Mouse (Mus musculus): ENCODE measurements around the gene Glp1r. TPM values are rescaled to one million over a fixed set of nuclear protein-coding genes. Genes with fewer than 3 reads are reported as not detected.

Glp1r gene
- total RNA-seq (2014; fragmentation: Nextera tagmentation) (not detected in 2 replicates), total RNA-seq (2017) (not detected in 2 replicates)

- peak; percentile 69 for ATAC-seq (replicated peaks; ENCODE audit: poor library complexity, severe bottlenecking)
These were observed at the start of gene Glp1r for GRCm38 (mm10) chr17:30901627-30902026. TSS of gene Glp1r (plus strand) at chr17:30901817.

GRCm38 (mm10) chr17:30852345-30852744, 49.3 kb upstream of the Glp1r start:
- no peak for ATAC-seq (replicated peaks; ENCODE audit: poor library complexity, severe bottlenecking)

- no peak for ATAC-seq (replicated peaks; ENCODE audit: poor library complexity, severe bottlenecking)
These were observed 44.3 kb upstream of the Glp1r start for GRCm38 (mm10) chr17:30857347-30857746.

GRCm38 (mm10) chr17:30858586-30859259, 42.9 kb upstream of the Glp1r start:
- no peak for ATAC-seq (replicated peaks; ENCODE audit: poor library complexity, severe bottlenecking)

- no peak for ATAC-seq (replicated peaks; ENCODE audit: poor library complexity, severe bottlenecking)
These were observed 41.5 kb upstream of the Glp1r start for GRCm38 (mm10) chr17:30859989-30860585.

GRCm38 (mm10) chr17:30860606-30861005, 41.0 kb upstream of the Glp1r start:
- ATAC-seq (replicated peaks; ENCODE audit: poor library complexity, severe bottlenecking), result no peak

- ATAC-seq (replicated peaks; ENCODE audit: poor library complexity, severe bottlenecking), result no peak
These were observed 35.3 kb upstream of the Glp1r start for GRCm38 (mm10) chr17:30866281-30866680.

- ATAC-seq (replicated peaks; ENCODE audit: poor library complexity, severe bottlenecking), result no peak
These were observed 34.7 kb upstream of the Glp1r start for GRCm38 (mm10) chr17:30866966-30867365.

GRCm38 (mm10) chr17:30871040-30871439, 30.6 kb upstream of the Glp1r start:
- peak; percentile 44 for ATAC-seq (replicated peaks; ENCODE audit: poor library complexity, severe bottlenecking)

- no peak for ATAC-seq (replicated peaks; ENCODE audit: poor library complexity, severe bottlenecking)
These were observed 27.3 kb upstream of the Glp1r start for GRCm38 (mm10) chr17:30874276-30874675.

- ATAC-seq (replicated peaks; ENCODE audit: poor library complexity, severe bottlenecking), result no peak
These were observed 24.2 kb upstream of the Glp1r start for GRCm38 (mm10) chr17:30877456-30877855.

GRCm38 (mm10) chr17:30878626-30879025, 23.0 kb upstream of the Glp1r start:
- ATAC-seq (replicated peaks; ENCODE audit: poor library complexity, severe bottlenecking), result no peak

- no peak for ATAC-seq (replicated peaks; ENCODE audit: poor library complexity, severe bottlenecking)
These were observed 21.2 kb upstream of the Glp1r start for GRCm38 (mm10) chr17:30880391-30880790.

GRCm38 (mm10) chr17:30881001-30881400, 20.6 kb upstream of the Glp1r start:
- no peak for ATAC-seq (replicated peaks; ENCODE audit: poor library complexity, severe bottlenecking)

- ATAC-seq (replicated peaks; ENCODE audit: poor library complexity, severe bottlenecking), result no peak
These were observed 19.4 kb upstream of the Glp1r start for GRCm38 (mm10) chr17:30882206-30882605.

GRCm38 (mm10) chr17:30883534-30883933, 18.1 kb upstream of the Glp1r start:
- ATAC-seq (replicated peaks; ENCODE audit: poor library complexity, severe bottlenecking), result no peak

GRCm38 (mm10) chr17:30892086-30892485, 9.5 kb upstream of the Glp1r start:
- no peak for ATAC-seq (replicated peaks; ENCODE audit: poor library complexity, severe bottlenecking)

- no peak for ATAC-seq (replicated peaks; ENCODE audit: poor library complexity, severe bottlenecking)
These were observed 8.9 kb upstream of the Glp1r start for GRCm38 (mm10) chr17:30892730-30893129.

- ATAC-seq (replicated peaks; ENCODE audit: poor library complexity, severe bottlenecking), result no peak
These were observed 4.5 kb upstream of the Glp1r start for GRCm38 (mm10) chr17:30897075-30897474.

GRCm38 (mm10) chr17:30904096-30904495, 2.5 kb downstream of the Glp1r start:
- no peak for ATAC-seq (replicated peaks; ENCODE audit: poor library complexity, severe bottlenecking)

- ATAC-seq (replicated peaks; ENCODE audit: poor library complexity, severe bottlenecking), result 0 out of 2 replicates have a peak, but pooled peaks have one; percentile 17
These were observed 6.0 kb downstream of the Glp1r start for GRCm38 (mm10) chr17:30907577-30907976.
